ENCODE assay signal across 17 mouse cellular contexts in genomic region chr10:68344991-68345720, GRCm38 (mm10).
DNase-seq lines count a peak whose midpoint lies in the region; ATAC-seq and TF ChIP-seq lines count a peak whose summit lies in the region.
"Had no signal": no experiment of that assay in that cellular context is flagged by ENCODE, and none has a peak within 500 bp of the region (broad histone marks: within the 10 kb centered on the region; RNA-seq: fewer than 3 reads in every experiment).

No protein-coding gene starts in this region.

- in situ Hi-C loops in ES-E14 (cut with MboI; ENCODE audit: low sequenced_read_pairs in 2 of 2, unreplicated experiment in 2 of 2), result no loop called here

- no peaks in the 10 kb centered on the region for H3K9me3 ChIP-seq in ES-E14 (ENCODE audit: control insufficient read depth, insufficient read depth, low read depth, low read length)
- peaks cover 13% of the 10 kb centered on the region for H3K9me3 ChIP-seq in kidney, embryonic 15.5 days (replicated peaks)
- H3K9me3 ChIP-seq in limb, embryonic 12.5 days, result peaks cover 13% of the 10 kb centered on the region

- H3K27me3 ChIP-seq in kidney, embryonic 15.5 days, result no peaks in the 10 kb centered on the region
- no peaks in the 10 kb centered on the region for H3K27me3 ChIP-seq in limb, embryonic 12.5 days
- H3K27me3 ChIP-seq: heart, embryonic 15.5 days had no signal

- no peak overlapping the region for H3K4me2 ChIP-seq in kidney, embryonic 15.5 days
- 0 out of 2 replicates have a peak overlapping the region, but pooled peaks have one; percentile 13 for H3K4me2 ChIP-seq in limb, embryonic 12.5 days
- H3K4me2 ChIP-seq: heart, embryonic 15.5 days had no signal

- no peaks in the 10 kb centered on the region for H3K36me3 ChIP-seq in ES-E14 (ENCODE audit: control insufficient read depth, insufficient read depth, low read length, poor library complexity, severe bottlenecking)
- H3K36me3 ChIP-seq in kidney, embryonic 15.5 days, result no peaks in the 10 kb centered on the region
- H3K36me3 ChIP-seq in limb, embryonic 12.5 days, result 0 out of 2 replicates have a peak, but pooled peaks cover 4% of the 10 kb centered on the region
- H3K36me3 ChIP-seq: heart, embryonic 15.5 days; hindbrain, embryonic 10.5 days; midbrain, embryonic 10.5 days had no signal

- no peak for ATAC-seq in kidney, embryonic 15.5 days (replicated peaks; ENCODE audit: low FRiP score)
- no peak for ATAC-seq in limb, embryonic 12.5 days (ENCODE audit: insufficient number of reproducible peaks, insufficient read depth, low FRiP score, low TSS enrichment, low read depth)
- ATAC-seq in megakaryocyte, adult 5-6 weeks (ENCODE audit: poor library complexity, severe bottlenecking), result no peak
- ATAC-seq: inflammation-experienced regulatory T-cells, adult 6 months had no signal

- H3K4me3 ChIP-seq in ES-E14 (ENCODE audit: insufficient read depth in 1 of 2, low read depth in 1 of 2, low read length in 2 of 2, poor library complexity in 1 of 2, severe bottlenecking in 1 of 2), result peak overlapping the region; percentile 50 to 74
- no peak overlapping the region for H3K4me3 ChIP-seq in kidney, embryonic 15.5 days (replicated peaks)
- H3K4me3 ChIP-seq in limb, embryonic 12.5 days (replicated peaks), result no peak overlapping the region
- H3K4me3 ChIP-seq: heart, embryonic 15.5 days; hindbrain, embryonic 10.5 days; midbrain, embryonic 10.5 days had no signal

- 53% methylated on average over 18 of the region's 18 CpGs for WGBS in kidney, embryonic 15.5 days
- WGBS in limb, embryonic 12.5 days, result 31% methylated on average over 18 of the region's 18 CpGs

- no peak overlapping the region for H3K27ac ChIP-seq in ES-E14 (ENCODE audit: insufficient read depth, low read depth, low read length, poor library complexity, severe bottlenecking)
- peak overlapping the region; percentile 73 for H3K27ac ChIP-seq in kidney, embryonic 15.5 days
- 0 out of 2 replicates have a peak overlapping the region, but pooled peaks have one; percentile 35 for H3K27ac ChIP-seq in limb, embryonic 12.5 days
- H3K27ac ChIP-seq: midbrain, embryonic 10.5 days had no signal

- DNase-seq in ES-E14 (ENCODE audit: low read depth, low spot score), result peak; percentile 20
- DNase-seq in forelimb bud, embryonic 11.5 days (ENCODE audit: low read depth, low spot score), result peak; percentile 77
- no peak for DNase-seq in urinary bladder, adult 2 months (ENCODE audit: low spot score)
- no peak for DNase-seq in cerebellum, adult 9-10 months
- DNase-seq: adrenal gland, adult 2 months; cerebellum, adult 11 months; layer of hippocampus, postnatal 36 days; lung, postnatal 14 days; right cerebral cortex, adult 18-20 months; thymus, postnatal 4 days had no signal

- H3K4me1 ChIP-seq in ES-E14 (ENCODE audit: control insufficient read depth in 2 of 2, insufficient read depth in 2 of 2, low read length in 2 of 2, poor library complexity in 1 of 2), result peaks cover 4% of the 10 kb centered on the region in 2 experiments; a peak in 3 of 4 replicates
- peaks cover 17% of the 10 kb centered on the region for H3K4me1 ChIP-seq in kidney, embryonic 15.5 days
- H3K4me1 ChIP-seq in limb, embryonic 12.5 days (replicated peaks), result peaks cover 16% of the 10 kb centered on the region
- H3K4me1 ChIP-seq: midbrain, embryonic 10.5 days had no signal

- H3K9ac ChIP-seq in ES-E14 (ENCODE audit: insufficient read depth, low read depth, low read length, poor library complexity, severe bottlenecking), result 0 out of 2 replicates have a peak overlapping the region, but pooled peaks have one; percentile 20
- no peak overlapping the region for H3K9ac ChIP-seq in kidney, embryonic 15.5 days
- H3K9ac ChIP-seq in limb, embryonic 12.5 days (replicated peaks), result no peak overlapping the region
- H3K9ac ChIP-seq: heart, embryonic 15.5 days had no signal

TF ChIP-seq in ES-E14, 5 proteins besides CTCF, POLR2A, EP300 and RAD21:
- TF ChIP-seq HCFC1 (IDR thresholded peaks at IDR 0.05; ENCODE audit: borderline replicate concordance, insufficient read depth, low read length) (no peak), CHD2 (IDR thresholded peaks at IDR 0.05; ENCODE audit: low read depth, low read length) (no peak), ZNF384 (IDR thresholded peaks at IDR 0.05; ENCODE audit: low read depth, low read length) (no peak), MAFK (IDR thresholded peaks at IDR 0.05; ENCODE audit: insufficient read depth, low read depth, low read length) (no peak), ZC3H11A (IDR thresholded peaks at IDR 0.05; ENCODE audit: borderline replicate concordance, low read depth, low read length) (no peak)

Comparison
In these comparisons a context has a peak if more than half of its experiments do, and no peak if none do; other contexts are left out.
1. DNase-seq: peak in ES-E14 (single experiment) and forelimb bud, embryonic 11.5 days (single experiment); none in urinary bladder, adult 2 months (single experiment) and cerebellum, adult 9-10 months (single experiment).
2. H3K4me3 ChIP-seq: peak in ES-E14 (2 of 2); none in kidney, embryonic 15.5 days (single experiment) and limb, embryonic 12.5 days (single experiment).